Mouse (Mus musculus) CH12.LX (cell line): ENCODE data around the gene Cnnm3. TPM values are rescaled to one million over a fixed set of nuclear protein-coding genes. Genes with fewer than 3 reads are reported as not detected.

Experiments
- DNase-seq: peaks from one replicate; pipeline ENCODE4 v3.0.0-alpha.2; 2013; ENCODE audit errors: extremely low read depth
- H3K27ac ChIP-seq: 2 replicates; pipeline ENCODE4 v1.5.1; 2012; ENCODE audit warnings: low read depth, mild to moderate bottlenecking, control low read depth, moderate library complexity; ENCODE audit not compliant: insufficient read depth
- H3K27me3 ChIP-seq: replicated peaks from 2 replicates; pipeline ENCODE3; 2012; ENCODE audit warnings: inconsistent platforms
- H3K36me3 ChIP-seq, 2 experiments: replicated peaks in 1 of 2; 2 replicates each; pipeline versions ENCODE3 to v1.6.1; 2012; ENCODE audit warnings: inconsistent platforms in 1 of 2, low read length in 1 of 2, mild to moderate bottlenecking in 1 of 2, mixed read lengths in 1 of 2, moderate library complexity in 1 of 2; ENCODE audit not compliant: control insufficient read depth in 1 of 2, insufficient read depth in 1 of 2
- H3K4me1 ChIP-seq, 2 experiments: 2 replicates each; pipeline ENCODE4 v1.6.1; 2012; ENCODE audit warnings: inconsistent platforms in 1 of 2, moderate library complexity in 1 of 2; ENCODE audit not compliant: insufficient read depth in 2 of 2, control insufficient read depth in 1 of 2
- H3K4me2 ChIP-seq: 2 replicates; pipeline ENCODE4 v1.6.1; 2012; ENCODE audit warnings: low read depth, mild to moderate bottlenecking, control low read depth; ENCODE audit not compliant: poor library complexity, insufficient read depth, severe bottlenecking
- H3K4me3 ChIP-seq, 3 experiments: fragments of 150-350 bp in 1 of 3; sonication (generic) in 1 of 3; replicated peaks in 1 of 3; 2 replicates each; pipeline versions ENCODE3 to v1.5.1; 2011 to 2012; ENCODE audit warnings: low read depth in 2 of 3, low read length in 2 of 3, mild to moderate bottlenecking in 2 of 3, moderate library complexity in 2 of 3, control low read depth in 1 of 3, improper control_type of control experiment in 1 of 3, inconsistent platforms in 1 of 3, mixed read lengths in 1 of 3; ENCODE audit not compliant: poor library complexity in 1 of 3
- H3K79me2 ChIP-seq: replicated peaks from 2 replicates; pipeline ENCODE4 v1.6.1; 2012; ENCODE audit warnings: mild to moderate bottlenecking, moderate library complexity; ENCODE audit not compliant: control insufficient read depth, poor library complexity, insufficient read depth, severe bottlenecking; ENCODE audit errors: extremely low read depth
- H3K9ac ChIP-seq: 2 replicates; pipeline ENCODE4 v1.6.1; 2012; ENCODE audit warnings: low read depth, mild to moderate bottlenecking, control low read depth, moderate library complexity; ENCODE audit not compliant: insufficient read depth
- H3K9me3 ChIP-seq: replicated peaks from 2 replicates; pipeline ENCODE3; 2012; ENCODE audit warnings: low read length, inconsistent platforms, mixed read lengths
- CHD1 ChIP-seq: IDR thresholded peaks from 2 replicates; pipeline ENCODE4 v1.6.1; 2012; ENCODE audit warnings: low read depth, low read length, improper control_type of control experiment, inconsistent platforms
- CTCF ChIP-seq, 2 experiments: IDR thresholded peaks in 1 of 2; conservative IDR thresholded peaks in 1 of 2; 2 replicates each; pipeline ENCODE4 v1.5.1; 2011 to 2012; ENCODE audit warnings: low read depth in 2 of 2, low read length in 2 of 2, improper control_type of control experiment in 1 of 2, inconsistent platforms in 1 of 2, mild to moderate bottlenecking in 1 of 2, moderate library complexity in 1 of 2
- ELF1 ChIP-seq: IDR thresholded peaks from 2 replicates; pipeline ENCODE4 v1.6.1; 2014; ENCODE audit warnings: low read depth, mild to moderate bottlenecking, inconsistent platforms, low read length, improper control_type of control experiment
- GABPA ChIP-seq: IDR thresholded peaks from 2 replicates; pipeline ENCODE4 v1.6.1; 2012; ENCODE audit warnings: low read depth, low read length, improper control_type of control experiment, inconsistent platforms; ENCODE audit not compliant: insufficient replicate concordance
- HCFC1 ChIP-seq: IDR thresholded peaks from 2 replicates; pipeline ENCODE4 v1.6.1; 2012; ENCODE audit warnings: low read depth, mild to moderate bottlenecking, inconsistent platforms, low read length, improper control_type of control experiment
- IRF4 ChIP-seq: IDR thresholded peaks from 2 replicates; pipeline ENCODE4 v1.6.1; 2014; ENCODE audit warnings: low read depth, mild to moderate bottlenecking, inconsistent platforms, low read length, improper control_type of control experiment
- KAT2A ChIP-seq: IDR thresholded peaks from 2 replicates; pipeline ENCODE4 v1.6.1; 2012; ENCODE audit warnings: low read length, improper control_type of control experiment, inconsistent platforms; ENCODE audit not compliant: insufficient replicate concordance
- MEF2A ChIP-seq: IDR thresholded peaks from 2 replicates; pipeline ENCODE4 v1.6.1; 2014; ENCODE audit warnings: low read depth, mild to moderate bottlenecking, inconsistent platforms, low read length, improper control_type of control experiment, borderline replicate concordance
- MXI1 ChIP-seq: IDR thresholded peaks from 2 replicates; pipeline ENCODE4 v1.6.1; 2011; ENCODE audit warnings: mild to moderate bottlenecking, low read depth, low read length, improper control_type of control experiment
- NELFE ChIP-seq: IDR thresholded peaks from 2 replicates; pipeline ENCODE4 v1.6.1; 2011; ENCODE audit warnings: low read depth, low read length, improper control_type of control experiment
- NRF1 ChIP-seq: IDR thresholded peaks from 2 replicates; pipeline ENCODE4 v1.6.1; 2014; ENCODE audit warnings: low read depth, mild to moderate bottlenecking, inconsistent platforms, low read length, improper control_type of control experiment, moderate library complexity
- POLR2A ChIP-seq: IDR thresholded peaks from 2 replicates; pipeline ENCODE4 v1.6.1; 2011; ENCODE audit warnings: low read depth, mild to moderate bottlenecking, improper control_type of control experiment, low read length
- POLR2AphosphoS2 ChIP-seq: IDR thresholded peaks from 2 replicates; pipeline ENCODE4 v1.6.1; 2011; ENCODE audit warnings: low read depth, low read length, improper control_type of control experiment
- RAD21 ChIP-seq: IDR thresholded peaks from 2 replicates; pipeline ENCODE4 v1.6.1; 2011; ENCODE audit warnings: low read depth, mild to moderate bottlenecking, low read length, improper control_type of control experiment, moderate library complexity
- SIN3A ChIP-seq: IDR thresholded peaks from 2 replicates; pipeline ENCODE4 v1.6.1; 2012; ENCODE audit warnings: low read length, improper control_type of control experiment, inconsistent platforms
- SMC3 ChIP-seq: IDR thresholded peaks from 2 replicates; pipeline ENCODE4 v1.6.1; 2011; ENCODE audit warnings: low read depth, low read length, improper control_type of control experiment
- TBP ChIP-seq: conservative IDR thresholded peaks from 2 replicates; pipeline ENCODE4 v1.6.1; 2011; ENCODE audit warnings: low read depth, low read length, improper control_type of control experiment
- TCF12 ChIP-seq: IDR thresholded peaks from 2 replicates; pipeline ENCODE4 v1.6.1; 2014; ENCODE audit warnings: low read depth, mild to moderate bottlenecking, inconsistent platforms, low read length, improper control_type of control experiment
- USF1 ChIP-seq: IDR thresholded peaks from 2 replicates; pipeline ENCODE4 v1.6.1; 2014; ENCODE audit warnings: low read depth, mild to moderate bottlenecking, inconsistent platforms, low read length, improper control_type of control experiment
- ZC3H11A ChIP-seq: IDR thresholded peaks from 2 replicates; pipeline ENCODE4 v1.6.1; 2012; ENCODE audit warnings: low read depth, mild to moderate bottlenecking, inconsistent platforms, low read length, improper control_type of control experiment
- ZKSCAN1 ChIP-seq: IDR thresholded peaks from 2 replicates; pipeline ENCODE4 v1.6.1; 2012; ENCODE audit warnings: low read depth, inconsistent platforms, low read length, improper control_type of control experiment, borderline replicate concordance
- dilution Hi-C: fragments of 300-500 bp; cut with MboI; formaldehyde crosslinking; loops from 2 replicates; pipeline ENCODE4 v1.14.3; 2020; ENCODE audit warnings: low sequenced_read_pairs; ENCODE audit not compliant: extremely low pct_unique_long_range_greater_than_20kb, extremely low pct_ligation_motif_present
- in situ Hi-C: fragments of 300-500 bp; cut with MboI; formaldehyde crosslinking; loops from 3 replicates; pipeline ENCODE4 v1.14.3; 2019; ENCODE audit warnings: low sequenced_read_pairs, low pct_ligation_motif_present, low pct_unique_long_range_greater_than_20kb, mixed read lengths
- polyA plus RNA-seq: library from polyadenylated mRNA; unstranded; fragments of >175 nt; gene quantifications from 2 replicates; pipeline ENCODE4 v1.2.1, GENCODE M21; 2012; ENCODE audit warnings: low read depth; ENCODE audit not compliant: insufficient read length
- total RNA-seq, 2 experiments: library from RNA; depleted of rRNA; stranded (reverse); fragments of 300-350 nt in 1 of 2; fragments of >200 nt in 1 of 2; gene quantifications; 2 replicates each; pipeline ENCODE4 v1.2.3; 2012 to 2014

Gene Cnnm3
- total and polyA plus RNA-seq, 3 experiments = 3.0 to 9.2 (median 8.8) TPM

DNA sequence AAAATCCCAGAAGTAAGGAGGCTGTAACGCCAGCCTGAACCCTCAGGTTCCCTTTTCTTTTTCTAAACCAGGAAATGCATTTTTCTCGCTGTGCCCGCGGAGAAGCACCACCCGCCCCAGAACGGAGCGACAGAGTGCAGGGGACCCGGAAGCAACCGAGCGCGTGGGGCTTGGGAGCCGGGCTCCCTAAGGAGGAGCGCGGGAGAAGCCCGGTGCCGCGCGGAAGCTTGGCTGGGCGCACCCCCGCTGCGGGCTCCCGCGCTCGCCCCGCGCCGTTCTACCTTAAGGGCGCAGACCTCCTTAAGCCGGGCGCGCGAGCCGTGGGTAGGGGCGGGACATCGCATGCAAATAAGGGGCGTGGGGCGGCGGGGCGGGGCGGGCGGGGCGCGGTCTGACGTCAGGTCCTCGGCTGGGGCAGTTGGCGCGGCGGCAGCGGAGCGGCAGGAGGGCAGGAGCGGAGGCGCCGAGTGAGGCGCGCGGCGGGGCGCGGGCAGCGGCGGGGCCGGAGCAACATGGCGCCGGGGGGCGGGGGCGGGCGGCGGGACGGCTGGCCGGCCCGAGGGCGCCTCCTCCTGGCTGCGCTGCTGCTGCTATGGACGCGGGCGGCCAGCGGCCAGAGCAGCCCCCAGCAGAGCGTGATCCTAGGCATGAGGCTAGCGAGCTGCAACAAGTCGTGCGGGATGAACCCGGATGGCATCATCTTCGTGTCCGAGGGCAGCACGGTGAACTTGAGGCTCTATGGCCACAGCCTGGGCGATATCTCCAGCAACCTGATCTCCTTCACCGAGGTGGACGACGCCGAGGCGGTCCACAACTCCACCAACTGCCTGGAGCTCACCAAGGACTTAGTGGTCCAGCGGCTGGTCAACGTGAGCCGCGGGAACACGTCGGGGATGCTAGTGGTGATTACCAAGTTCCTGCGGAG lies 40.2 kb upstream of the Cnnm3 start, which contains the start of gene Cnnm4:
Gene Cnnm4 (plus strand): TSS at position 440 of the 925 bp plus-strand sequence.
- peak within 1 kb of the TSS; percentile 67 for H3K4me2 ChIP-seq
- peak within 1 kb of the TSS; percentile 84 for H3K9ac ChIP-seq
- dilution Hi-C loops (no loop called here), in situ Hi-C loops (loop anchor here (10.0 kb wide), 2 partner anchors 107 to 147 kb away; partner anchors contain the start of gene Kansl3)
- H3K27ac ChIP-seq = 0 out of 2 replicates have a peak within 1 kb of the TSS, but pooled peaks have one; percentile 14
- TF ChIP-seq SMC3 (peak; percentile 39; the same call in 1 of the 2 replicates), MEF2A (0 out of 2 replicates have a peak, but pooled peaks have one; percentile 22), POLR2A (peak; percentile 71), USF1 (no peak), IRF4 (peak; percentile 8; the same call in 1 of the 2 replicates), MXI1 (peak; percentile 46; the same call in 1 of the 2 replicates), CHD1 (no peak), KAT2A (0 out of 2 replicates have a peak, but pooled peaks have one; percentile 4), RAD21 (peak; percentile 16), ELF1 (peak; percentile 91), ZC3H11A (no peak), TBP (no peak), HCFC1 (peak; percentile 60), NELFE (peak; percentile 47), TCF12 (peak; percentile 32; the same call in 1 of the 2 replicates), CTCF (conservative IDR thresholded peaks at IDR 0.05 in 1 of 2, IDR thresholded peaks at IDR 0.05 in 1 of 2; ENCODE audit: low read depth in 2 of 2, low read length in 2 of 2) (peak in 1 of 2 experiments; percentile 54; a peak in 2 of 4 replicates), ZKSCAN1 (no peak), NRF1 (0 out of 2 replicates have a peak, but pooled peaks have one; percentile 3)
- H3K27me3 ChIP-seq = no peaks in the 10 kb centered on the region
- H3K36me3 ChIP-seq = no peaks in the 10 kb centered on the region
- peak; percentile 72 for DNase-seq
- no peaks in the 10 kb centered on the region for H3K9me3 ChIP-seq
- peaks cover 36 to 70% of the 10 kb centered on the region in 2 experiments for H3K4me1 ChIP-seq
- H3K79me2 ChIP-seq = no peaks in the 10 kb centered on the region
- H3K4me3 ChIP-seq = peak within 1 kb of the TSS; percentile 68 to 79 (median 75)

DNA sequence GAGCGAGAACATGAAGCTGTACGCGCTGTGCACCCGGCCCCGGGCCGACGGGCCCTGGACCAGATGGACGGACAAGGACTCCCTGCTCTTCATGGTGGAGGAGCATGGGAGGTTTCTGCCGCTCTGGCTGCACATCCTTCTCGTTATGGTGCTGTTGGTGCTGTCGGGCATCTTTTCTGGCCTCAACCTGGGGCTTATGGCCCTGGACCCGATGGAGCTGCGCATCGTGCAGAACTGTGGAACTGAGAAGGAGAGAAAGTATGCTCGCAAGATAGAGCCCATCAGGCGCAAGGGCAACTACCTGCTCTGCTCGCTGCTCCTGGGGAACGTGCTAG lies 39.6 kb upstream of the Cnnm3 start:
- Histone ChIP-seq H3K4me2 (peak overlapping the region; percentile 67), H3K27me3 (no peaks in the 10 kb centered on the region), H3K27ac (no peak overlapping the region), H3K9me3 (no peaks in the 10 kb centered on the region), H3K9ac (peak overlapping the region; percentile 52; the same call in 1 of the 2 replicates), H3K4me1 (peaks cover 36 to 76% of the 10 kb centered on the region in 2 experiments), H3K4me3 (peak overlapping the region; percentile 68 to 77 (median 75)), H3K79me2 (no peaks in the 10 kb centered on the region), H3K36me3 (no peaks in the 10 kb centered on the region)
- dilution Hi-C loops = no loop called here
- in situ Hi-C loops = loop anchor here (10.0 kb wide), 2 partner anchors 107 to 147 kb away; partner anchors contain the start of gene Kansl3
- TF ChIP-seq KAT2A (no peak), SIN3A (0 out of 2 replicates have a peak, but pooled peaks have one; percentile 11), POLR2AphosphoS2 (no peak), GABPA (no peak)
- DNase-seq = no peak
